Mouse (Mus musculus) limb, embryonic 10.5 days (tissue): ENCODE data around the gene Grem1. TPM values are rescaled to one million over a fixed set of nuclear protein-coding genes. Genes with fewer than 3 reads are reported as not detected.

Experiments
- DNase-seq: peaks from one replicate; pipeline ENCODE4 v3.0.0-alpha.2; 2017; ENCODE audit warnings: low spot score
- H3K27ac ChIP-seq: fragments of 300-500 bp; sonication (generic); 2 replicates; pipeline ENCODE4 v1.5.1; 2016; ENCODE audit warnings: mild to moderate bottlenecking
- H3K27me3 ChIP-seq: fragments of 300-500 bp; sonication (generic); 2 replicates; pipeline ENCODE4 v1.6.1; 2016; ENCODE audit warnings: low read depth, mild to moderate bottlenecking; ENCODE audit not compliant: poor library complexity, severe bottlenecking
- H3K36me3 ChIP-seq: fragments of 300-500 bp; sonication (generic); 2 replicates; pipeline ENCODE4 v1.6.1; 2016; ENCODE audit warnings: mild to moderate bottlenecking, moderate library complexity
- H3K4me1 ChIP-seq: fragments of 300-500 bp; sonication (generic); 2 replicates; pipeline ENCODE4 v1.6.1; 2016
- H3K4me3 ChIP-seq: fragments of 300-500 bp; sonication (generic); 2 replicates; pipeline ENCODE4 v1.5.1; 2016; ENCODE audit warnings: mild to moderate bottlenecking, moderate library complexity
- H3K9me3 ChIP-seq: fragments of 300-500 bp; sonication (generic); replicated peaks from 2 replicates; pipeline ENCODE4 v1.6.1; 2016; ENCODE audit warnings: mild to moderate bottlenecking
- WGBS: fragments of 180-500 bp; shearing (Covaris S2); methylation state at CpG from one replicate; pipeline ENCODE4 v1.1.7; 2016; 5-methylcytosine and 5-hydroxymethylcytosine counted together
- polyA plus RNA-seq: library from polyadenylated mRNA; unstranded; fragments of >200 nt; fragmentation: Nextera tagmentation; extraction: Ambion mirVana; gene quantifications from 2 replicates; pipeline ENCODE4 v1.2.1, GENCODE M21; 2016

The Grem1 gene
- polyA plus RNA-seq, 1 experiment from 2014 or later: 7.2 TPM

DNA sequence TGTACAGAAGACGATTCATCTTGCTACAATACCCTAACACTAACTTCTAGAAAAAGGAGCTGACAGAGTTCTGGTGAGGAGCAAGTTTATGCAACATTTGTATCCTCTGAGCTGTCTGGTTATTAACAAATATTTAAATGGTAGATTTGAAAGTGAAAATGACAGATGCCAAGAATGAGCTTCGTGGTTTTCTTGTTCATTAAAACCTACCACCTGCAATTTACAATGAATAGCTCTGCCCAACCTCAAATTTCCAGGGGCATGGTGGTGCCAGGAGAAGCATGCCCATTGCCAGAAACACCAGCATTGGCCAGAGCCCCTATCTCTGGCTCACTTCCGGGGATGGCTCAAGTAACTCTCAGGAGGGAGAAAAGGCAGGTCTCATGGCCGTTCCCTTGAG is 23.1 kb upstream of the Grem1 start:
- 90% methylated on average over 4 of the region's 4 CpGs for WGBS

GRCm38 (mm10) chr2:113781107-113781506 is 22.7 kb upstream of the Grem1 start:
- Histone ChIP-seq H3K36me3 (no peaks in the 10 kb centered on the region), H3K4me3 (no peak overlapping the region), H3K9me3 (no peaks in the 10 kb centered on the region), H3K4me1 (no peaks in the 10 kb centered on the region), H3K27ac (no peak overlapping the region), H3K27me3 (no peaks in the 10 kb centered on the region)
- DNase-seq: no peak
- WGBS: 91% methylated on average over 5 of the region's 5 CpGs

More for the DNA sequence above, 23.1 kb upstream of the Grem1 start:
- no peaks in the 10 kb centered on the region for H3K27me3 ChIP-seq
- no peak overlapping the region for H3K27ac ChIP-seq
- no peaks in the 10 kb centered on the region for H3K36me3 ChIP-seq
- H3K4me1 ChIP-seq: no peaks in the 10 kb centered on the region
- no peak for DNase-seq
- no peak overlapping the region for H3K4me3 ChIP-seq
- no peaks in the 10 kb centered on the region for H3K9me3 ChIP-seq

GRCm38 (mm10) chr2:113779336-113779735 is 20.9 kb upstream of the Grem1 start:
- Histone ChIP-seq H3K4me3 (no peak overlapping the region), H3K36me3 (no peaks in the 10 kb centered on the region), H3K27ac (no peak overlapping the region), H3K4me1 (no peaks in the 10 kb centered on the region), H3K9me3 (no peaks in the 10 kb centered on the region), H3K27me3 (no peaks in the 10 kb centered on the region)
- 82% methylated on average over 3 of the region's 3 CpGs for WGBS
- no peak for DNase-seq

DNA sequence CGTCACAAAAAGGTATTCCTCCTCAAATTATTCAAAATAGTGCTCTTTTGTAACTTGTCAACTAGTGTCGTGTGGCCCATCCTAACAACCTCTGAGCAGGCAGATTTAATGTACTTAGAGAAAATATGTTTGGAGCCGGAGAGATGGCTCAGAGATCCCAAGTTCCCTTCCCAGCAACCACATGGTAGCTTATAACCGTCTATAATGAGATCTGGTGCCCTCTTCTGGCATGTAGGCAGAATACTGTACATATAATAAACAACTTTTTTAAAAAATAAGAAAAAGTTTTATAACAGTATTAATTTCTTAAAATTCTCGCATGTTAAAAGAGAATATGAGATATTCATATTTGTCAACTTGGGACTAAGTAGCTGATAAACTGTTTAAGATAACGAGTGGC is 19.6 kb upstream of the Grem1 start:
- no peaks in the 10 kb centered on the region for H3K27me3 ChIP-seq
- no peak overlapping the region for H3K4me3 ChIP-seq
- no peaks in the 10 kb centered on the region for H3K9me3 ChIP-seq
- no peaks in the 10 kb centered on the region for H3K36me3 ChIP-seq
- no peak overlapping the region for H3K27ac ChIP-seq
- no peak for DNase-seq
- 79% methylated on average over 6 of the region's 6 CpGs for WGBS
- no peaks in the 10 kb centered on the region for H3K4me1 ChIP-seq

GRCm38 (mm10) chr2:113776297-113776696 is 17.9 kb upstream of the Grem1 start:
- DNase-seq: no peak
- 90% methylated on average over 3 of the region's 3 CpGs for WGBS

GRCm38 (mm10) chr2:113774150-113774805 is 15.8 kb upstream of the Grem1 start:
- no peak for DNase-seq
- no peaks in the 10 kb centered on the region for H3K27me3 ChIP-seq
- no peak overlapping the region for H3K4me3 ChIP-seq
- no peaks in the 10 kb centered on the region for H3K9me3 ChIP-seq
- 83% methylated on average over 6 of the region's 6 CpGs for WGBS
- H3K27ac ChIP-seq: no peak overlapping the region
- H3K4me1 ChIP-seq: no peaks in the 10 kb centered on the region
- H3K36me3 ChIP-seq: no peaks in the 10 kb centered on the region

More at GRCm38 (mm10) chr2:113776297-113776696, 17.9 kb upstream of the Grem1 start:
- H3K9me3 ChIP-seq: no peaks in the 10 kb centered on the region
- no peak overlapping the region for H3K4me3 ChIP-seq
- H3K27me3 ChIP-seq: no peaks in the 10 kb centered on the region
- H3K36me3 ChIP-seq: no peaks in the 10 kb centered on the region
- H3K27ac ChIP-seq: no peak overlapping the region
- H3K4me1 ChIP-seq: no peaks in the 10 kb centered on the region

- no peak overlapping the region for H3K27ac ChIP-seq
- H3K36me3 ChIP-seq: no peaks in the 10 kb centered on the region
- H3K4me1 ChIP-seq: no peaks in the 10 kb centered on the region
- H3K9me3 ChIP-seq: no peaks in the 10 kb centered on the region
- DNase-seq: no peak
- 90% methylated on average over 8 of the region's 8 CpGs for WGBS
- no peak overlapping the region for H3K4me3 ChIP-seq
- no peaks in the 10 kb centered on the region for H3K27me3 ChIP-seq
Observed at GRCm38 (mm10) chr2:113768541-113769303, 10.3 kb upstream of the Grem1 start.

DNA sequence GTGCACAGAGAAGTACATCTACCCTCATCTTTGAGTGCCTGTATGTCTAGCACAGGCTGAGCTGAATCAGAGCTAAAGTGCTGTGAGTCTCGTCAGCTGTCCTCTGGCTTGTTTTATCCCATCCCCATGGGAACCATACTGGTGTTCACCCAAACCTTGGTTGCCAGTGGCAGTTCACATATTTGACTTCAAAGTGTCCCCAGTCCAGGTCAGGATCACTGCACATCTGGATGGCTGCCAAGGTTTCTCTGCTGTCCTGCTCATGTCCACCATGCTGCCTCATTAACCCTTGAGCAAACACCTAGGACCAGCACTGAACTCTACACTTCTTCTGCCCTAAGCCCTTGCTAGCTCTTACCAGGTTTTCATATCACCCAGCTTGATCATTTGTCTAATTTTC is 7.4 kb upstream of the Grem1 start:
- Histone ChIP-seq H3K27ac (no peak overlapping the region), H3K4me1 (no peaks in the 10 kb centered on the region), H3K36me3 (no peaks in the 10 kb centered on the region), H3K9me3 (no peaks in the 10 kb centered on the region), H3K27me3 (no peaks in the 10 kb centered on the region), H3K4me3 (no peak overlapping the region)
- DNase-seq: no peak
- WGBS: 73% methylated on average over 1 of the region's 1 CpGs

- WGBS: 84% methylated on average over 5 of the region's 5 CpGs
- H3K36me3 ChIP-seq: no peaks in the 10 kb centered on the region
- H3K27ac ChIP-seq: no peak overlapping the region
- no peak overlapping the region for H3K4me3 ChIP-seq
- H3K27me3 ChIP-seq: peaks cover 9% of the 10 kb centered on the region
- H3K9me3 ChIP-seq: no peaks in the 10 kb centered on the region
- no peak for DNase-seq
- H3K4me1 ChIP-seq: no peaks in the 10 kb centered on the region
Observed at GRCm38 (mm10) chr2:113764968-113765367, 6.5 kb upstream of the Grem1 start.

DNA sequence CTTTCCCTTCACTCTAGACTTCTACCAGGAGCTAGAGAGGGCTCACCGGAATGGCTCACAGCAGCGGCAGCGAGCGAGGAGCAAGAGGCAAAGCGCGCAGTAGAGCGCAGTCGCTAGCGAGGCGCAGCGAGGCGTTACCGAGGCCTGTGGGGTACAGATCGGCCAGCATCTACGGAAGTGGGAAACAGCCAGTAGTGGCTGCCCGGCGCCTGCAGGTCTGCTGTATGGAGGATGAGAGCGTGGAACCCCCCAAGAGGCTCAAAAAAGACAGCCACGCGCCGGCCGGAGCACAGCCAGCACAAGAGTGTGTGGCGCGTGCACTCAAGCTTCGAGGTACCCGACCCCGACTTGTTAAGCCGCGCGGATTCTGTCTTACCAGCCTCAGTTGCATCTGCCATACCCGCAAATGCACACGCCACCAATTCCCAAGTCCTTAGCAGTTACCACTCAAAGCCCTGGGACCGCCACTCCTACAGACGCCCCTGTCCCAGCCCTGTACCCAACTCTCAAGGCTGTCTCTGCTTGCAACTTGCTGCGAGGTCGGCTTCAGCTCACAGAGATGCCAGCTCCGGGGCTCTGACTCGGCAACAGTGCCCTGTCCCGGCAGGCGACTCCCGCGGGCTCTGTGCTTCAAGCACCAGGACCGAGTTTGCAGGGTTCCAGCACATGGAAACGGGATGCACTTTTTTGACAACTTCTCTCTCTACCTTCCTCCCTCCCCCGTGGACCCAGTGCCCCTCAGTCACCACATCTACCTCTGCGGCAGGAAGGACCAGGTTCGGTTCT is 728 bp downstream of the Grem1 start:
- DNase-seq: peak; percentile 77
- Histone ChIP-seq H3K36me3 (no peaks in the 10 kb centered on the region), H3K27ac (peak overlapping the region; percentile 87), H3K9me3 (no peaks in the 10 kb centered on the region), H3K4me3 (peak overlapping the region; percentile 70), H3K4me1 (peaks cover 30% of the 10 kb centered on the region), H3K27me3 (peaks cover 46% of the 10 kb centered on the region)
- WGBS: under 1% methylated on average over 47 of the region's 47 CpGs

- peak; percentile 33 for DNase-seq
- H3K4me3 ChIP-seq: peak overlapping the region; percentile 70
- H3K36me3 ChIP-seq: no peaks in the 10 kb centered on the region
- H3K9me3 ChIP-seq: no peaks in the 10 kb centered on the region
- under 1% methylated on average over 12 of the region's 12 CpGs for WGBS
- H3K27me3 ChIP-seq: peaks cover 46% of the 10 kb centered on the region
- peaks cover 30% of the 10 kb centered on the region for H3K4me1 ChIP-seq
- peak overlapping the region; percentile 87 for H3K27ac ChIP-seq
Observed at GRCm38 (mm10) chr2:113756924-113757524, 1.4 kb downstream of the Grem1 start.

DNA sequence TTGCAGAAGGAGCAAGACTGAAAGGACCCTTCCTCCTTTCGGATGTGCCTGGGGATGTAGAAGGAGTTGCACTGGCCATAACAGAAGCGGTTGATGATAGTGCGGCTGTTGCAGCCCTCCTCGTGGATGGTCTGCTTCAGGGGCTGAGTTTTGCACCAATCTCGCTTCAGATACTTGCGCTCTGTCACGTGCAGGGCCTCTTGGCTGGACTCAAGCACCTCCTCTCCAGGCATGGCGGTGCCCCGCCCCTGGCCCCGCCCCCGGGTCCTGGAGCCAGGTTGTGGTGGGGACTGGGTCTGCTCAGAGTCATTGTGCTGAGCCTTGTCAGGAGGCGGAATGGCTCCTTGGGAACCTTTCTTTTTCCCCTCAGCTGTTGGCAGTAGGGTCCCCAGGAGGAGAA is 8.7 kb downstream of the Grem1 start:
- H3K9me3 ChIP-seq: no peaks in the 10 kb centered on the region
- H3K27ac ChIP-seq: no peak overlapping the region
- no peak for DNase-seq
- H3K27me3 ChIP-seq: no peaks in the 10 kb centered on the region
- H3K4me1 ChIP-seq: no peaks in the 10 kb centered on the region
- peaks cover 18% of the 10 kb centered on the region for H3K36me3 ChIP-seq
- no peak overlapping the region for H3K4me3 ChIP-seq
- WGBS: 77% methylated on average over 12 of the region's 12 CpGs
